Mouse (Mus musculus) thymus, postnatal 14 days (tissue): ENCODE results near the gene Ilk.

Experiments
- DNase-seq: peaks from one replicate; pipeline ENCODE4 v3.0.0; 2021

The Ilk gene

DNA sequence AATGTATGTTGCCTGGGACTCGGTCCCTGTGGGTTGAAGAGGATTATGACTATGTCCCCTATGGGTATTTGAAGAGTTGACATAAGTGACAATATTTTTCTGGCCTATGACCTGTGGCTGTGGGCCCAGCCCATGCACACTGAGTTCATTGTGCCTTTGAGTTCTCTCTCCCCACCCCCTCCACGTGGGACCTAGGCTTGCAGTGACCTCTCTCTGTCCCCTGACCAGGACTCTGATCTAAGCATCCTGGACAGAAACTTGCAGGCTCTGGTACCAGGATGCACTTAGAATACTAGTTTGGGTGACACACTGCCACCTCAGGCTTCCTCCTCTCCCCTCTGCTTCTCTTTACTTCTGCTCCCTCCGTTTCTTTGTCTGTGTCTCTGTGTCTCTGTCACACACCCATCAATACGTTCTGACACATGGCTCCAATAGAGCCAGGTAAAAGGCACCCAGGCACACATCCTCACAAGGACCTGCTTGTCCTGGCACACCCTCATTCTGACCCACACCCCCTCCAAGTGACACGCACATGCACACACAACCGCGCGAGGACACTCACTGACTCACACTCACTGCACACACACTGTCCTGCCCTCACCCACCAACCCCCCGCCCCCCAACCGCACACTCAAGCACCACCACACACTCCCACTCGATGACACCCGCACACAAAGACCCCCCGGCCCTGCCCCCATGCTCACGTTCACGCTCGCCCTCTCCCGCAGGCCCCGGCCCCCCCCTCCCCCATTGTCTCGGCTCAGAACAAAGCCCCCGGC is 50.3 kb downstream of the Ilk start:
- DNase-seq: no peak

DNA sequence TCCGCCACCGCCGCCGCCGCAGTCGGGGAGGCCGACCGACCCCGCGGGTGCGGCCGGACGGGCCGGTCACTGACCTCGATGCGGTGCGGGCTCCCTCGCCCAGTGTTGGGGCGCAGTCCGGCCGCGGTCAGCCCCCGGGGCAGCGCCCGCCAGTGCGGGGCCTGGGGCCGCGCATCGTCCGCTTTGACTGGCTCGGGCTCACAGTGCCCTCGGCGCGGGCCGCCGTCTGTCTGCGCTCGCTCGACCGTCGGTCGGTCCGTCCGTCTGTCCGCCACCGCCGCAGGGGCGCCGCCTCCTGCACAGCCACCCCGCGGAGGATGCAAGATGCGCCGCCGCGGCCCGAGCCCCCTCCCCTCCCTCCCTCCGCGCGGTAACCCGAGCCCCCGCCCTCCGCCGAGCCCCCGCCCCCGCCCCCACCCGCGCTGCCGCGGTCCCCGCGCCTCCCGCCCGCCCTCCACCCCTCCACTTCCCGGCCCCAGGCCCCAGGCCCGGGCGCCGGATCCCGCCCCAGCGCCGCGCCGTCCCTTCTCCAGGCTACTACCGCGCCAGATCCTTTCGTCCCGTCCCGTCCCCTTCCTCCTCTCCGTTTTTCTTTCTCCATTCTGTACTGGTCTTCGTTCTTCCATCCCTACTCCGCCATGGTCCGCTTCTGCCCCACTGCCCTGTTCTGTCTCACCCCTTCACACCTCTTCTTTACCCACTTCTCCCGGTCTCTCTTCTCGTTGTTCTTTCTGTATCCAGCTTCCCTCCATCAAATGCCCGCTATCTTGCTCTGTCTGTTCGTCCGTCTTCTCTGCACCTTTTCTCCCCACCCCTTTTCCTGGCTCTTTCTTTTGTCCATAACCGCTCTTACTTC is 51.1 kb downstream of the Ilk start, which contains the start of gene Dchs1:
Gene Dchs1, minus strand, starts transcription at position 370 of the 856 bp plus-strand sequence.
- DNase-seq: peak; percentile 38

DNA sequence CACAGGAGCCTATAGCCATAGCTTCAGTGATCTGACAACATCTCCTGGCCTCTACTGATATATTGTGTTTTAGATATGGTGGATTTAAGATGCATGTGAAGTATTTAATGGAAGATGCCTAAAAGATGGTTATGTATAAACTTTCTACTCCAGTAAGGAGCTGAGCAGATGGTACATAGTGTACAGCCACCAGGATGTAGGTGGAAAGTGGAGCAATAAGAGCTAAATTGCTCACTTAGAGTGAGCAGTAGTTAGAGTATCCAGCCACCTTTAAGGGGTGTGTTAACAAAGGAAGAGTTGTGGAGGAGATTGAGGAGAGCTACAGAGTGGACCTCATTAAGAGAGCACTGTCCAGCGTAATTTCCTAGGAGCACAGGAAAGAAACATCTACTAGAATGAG is 54.8 kb downstream of the Ilk start:
- DNase-seq: no peak
